Mouse (Mus musculus) myocyte (in vitro differentiated cells): ENCODE results near the gene Amn1.

ENCODE experiments used
- CEBPB ChIP-seq: IDR thresholded peaks from 2 replicates; pipeline ENCODE4 v1.6.1; 2011; ENCODE audit warnings: mild to moderate bottlenecking, moderate library complexity; ENCODE audit not compliant: poor library complexity, insufficient read depth, severe bottlenecking
- E2F4 ChIP-seq: IDR thresholded peaks from one replicate; pipeline ENCODE4 v1.6.1; 2011; ENCODE audit warnings: mild to moderate bottlenecking, control low read depth, moderate library complexity; ENCODE audit not compliant: insufficient read depth
- MAX ChIP-seq: IDR thresholded peaks from one replicate; pipeline ENCODE4 v1.6.1; 2011; ENCODE audit warnings: low read depth, mild to moderate bottlenecking, control low read depth
- MYOG ChIP-seq, 3 experiments: IDR thresholded peaks; one replicate each; pipeline ENCODE4 v1.6.1; 2011; ENCODE audit warnings: control low read depth in 2 of 3, low read depth in 2 of 3, mild to moderate bottlenecking in 2 of 3; ENCODE audit not compliant: insufficient read length in 2 of 3, control insufficient read depth in 1 of 3, insufficient read depth in 1 of 3
- POLR2A ChIP-seq: IDR thresholded peaks from one replicate; pipeline ENCODE4 v1.6.1; 2011; ENCODE audit warnings: low read depth, mild to moderate bottlenecking, control low read depth, moderate library complexity; ENCODE audit not compliant: insufficient read length

GRCm38 (mm10) chr6:149141393-149142173 is 46.9 kb downstream of the Amn1 start:
- TF ChIP-seq CEBPB (no peak), POLR2A (no peak), MAX (no peak), MYOG (IDR thresholded peaks at IDR 0.05; ENCODE audit: control insufficient read depth in 1 of 3, insufficient read depth in 1 of 3, insufficient read length in 2 of 3, low read depth in 2 of 3) (peak in 1 of 3 experiments; percentile 15), E2F4 (no peak)
